Mouse (Mus musculus): ENCODE measurements around the gene Rtca. TPM values are rescaled to one million over a fixed set of nuclear protein-coding genes. Genes with fewer than 3 reads are reported as not detected.

Gene Rtca
- total RNA-seq (2021), result 10 to 100 TPM; 21.2 to 22.7 TPM
- long read RNA-seq, experiment 1, transcript Rtca-201 (11 exons, 1,594 nt), result major isoform, 23 of 33 reads
- long read RNA-seq, experiment 1, partial matches to known transcripts, result 3 of 33 reads
- long read RNA-seq, experiment 1, other reads (novel, unspliced or antisense), result 7 of 33 reads
- long read RNA-seq, experiment 2, transcript Rtca-201 (11 exons, 1,594 nt), result major isoform, 35 of 37 reads
- long read RNA-seq, experiment 2, partial matches to known transcripts, result 1 of 37 reads
- long read RNA-seq, experiment 2, other reads (novel, unspliced or antisense), result 1 of 37 reads

- DNase-seq, result peak; percentile 96
These were observed at the start of gene Rtca for GRCm38 (mm10) chr3:116507772-116508351. Rtca (minus strand) TSS chr3:116508208.

GRCm38 (mm10) chr3:116551362-116551761 lies 43.4 kb upstream of the Rtca start:
- DNase-seq, result no peak

- no peak for DNase-seq
These were observed 39.4 kb upstream of the Rtca start for GRCm38 (mm10) chr3:116547430-116547829.

- no peak for DNase-seq
These were observed 34.5 kb upstream of the Rtca start for GRCm38 (mm10) chr3:116542532-116542931.

GRCm38 (mm10) chr3:116542070-116542469 lies 34.1 kb upstream of the Rtca start:
- DNase-seq, result no peak

- DNase-seq, result no peak
These were observed 29.2 kb upstream of the Rtca start for GRCm38 (mm10) chr3:116537200-116537573.

- DNase-seq, result no peak
These were observed 28.6 kb upstream of the Rtca start for GRCm38 (mm10) chr3:116536428-116537199.

GRCm38 (mm10) chr3:116530826-116531225 lies 22.8 kb upstream of the Rtca start:
- DNase-seq, result no peak

- DNase-seq, result no peak
These were observed 21.7 kb upstream of the Rtca start for GRCm38 (mm10) chr3:116529741-116530140.

- no peak for DNase-seq
These were observed 12.2 kb upstream of the Rtca start for GRCm38 (mm10) chr3:116520141-116520761.

GRCm38 (mm10) chr3:116512904-116513716 lies 5.1 kb upstream of the Rtca start, which contains the start of gene Dbt:
Dbt (plus strand) TSS chr3:116513070.
- DNase-seq, result peak; percentile 86

- DNase-seq, result no peak
These were observed 4.3 kb upstream of the Rtca start for GRCm38 (mm10) chr3:116512151-116512903.

GRCm38 (mm10) chr3:116495671-116496070 lies 12.3 kb downstream of the Rtca start:
- no peak for DNase-seq

GRCm38 (mm10) chr3:116493658-116494057 lies 14.3 kb downstream of the Rtca start:
- DNase-seq, result no peak

- DNase-seq, result no peak
These were observed 16.0 kb downstream of the Rtca start for GRCm38 (mm10) chr3:116491923-116492454.

GRCm38 (mm10) chr3:116490920-116491319 lies 17.1 kb downstream of the Rtca start:
- no peak for DNase-seq

- DNase-seq, result no peak
These were observed 24.7 kb downstream of the Rtca start for GRCm38 (mm10) chr3:116483271-116483670.

- no peak for DNase-seq
These were observed 25.3 kb downstream of the Rtca start for GRCm38 (mm10) chr3:116482724-116483123.

GRCm38 (mm10) chr3:116480937-116481336 lies 27.1 kb downstream of the Rtca start:
- DNase-seq, result no peak

- no peak for DNase-seq
These were observed 27.9 kb downstream of the Rtca start for GRCm38 (mm10) chr3:116480119-116480518.

GRCm38 (mm10) chr3:116477351-116477750 lies 30.7 kb downstream of the Rtca start:
- no peak for DNase-seq
